Mouse (Mus musculus) thymus, adult 2 months (tissue): ENCODE results near the gene Tubb2a.

Experiments used
- CTCF ChIP-seq: fragments of 200-500 bp; IDR thresholded peaks from 2 replicates; pipeline ENCODE4 v1.5.1; 2012; ENCODE audit warnings: mild to moderate bottlenecking, control low read depth, low read length, moderate library complexity, borderline replicate concordance; ENCODE audit not compliant: control insufficient read depth, poor library complexity, insufficient read depth; ENCODE audit errors: extremely low read depth
- POLR2A ChIP-seq: fragments of 200-500 bp; IDR thresholded peaks from 2 replicates; pipeline ENCODE4 v1.6.1; 2012; ENCODE audit warnings: mild to moderate bottlenecking, low read length, control low read depth, moderate library complexity; ENCODE audit not compliant: control insufficient read depth, poor library complexity, insufficient read depth; ENCODE audit errors: extremely low read depth

DNA sequence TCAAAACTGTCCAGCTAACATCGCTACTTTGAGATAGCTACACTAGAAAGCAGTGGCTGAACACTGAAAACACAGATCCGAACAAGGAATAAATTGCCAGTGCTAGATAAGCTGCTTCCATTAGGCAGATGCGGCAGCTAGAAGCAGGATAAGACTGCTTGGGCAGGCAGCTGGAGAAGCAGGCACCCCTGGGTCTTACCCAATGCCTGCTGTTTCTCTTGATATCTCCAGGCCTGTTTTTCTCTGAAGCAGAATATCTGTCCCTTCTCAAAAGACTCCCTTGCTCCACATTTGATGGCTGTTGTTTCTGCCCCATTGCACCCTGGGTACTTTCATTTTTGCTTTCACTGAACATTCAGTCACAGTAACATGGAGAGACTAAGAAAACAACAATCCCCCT is 22.9 kb upstream of the Tubb2a start:
- TF ChIP-seq POLR2A (no peak), CTCF (no peak)
